Mouse (Mus musculus): ENCODE data around the gene Lrrc34. TPM values are rescaled to one million over a fixed set of nuclear protein-coding genes. Genes with fewer than 3 reads are reported as not detected.
A peak's percentile ranks its signal among the peaks of the same experiment; 100 is the strongest.

Gene Lrrc34
- total RNA-seq, 2 experiments from 2014 or later: not detected

DNA sequence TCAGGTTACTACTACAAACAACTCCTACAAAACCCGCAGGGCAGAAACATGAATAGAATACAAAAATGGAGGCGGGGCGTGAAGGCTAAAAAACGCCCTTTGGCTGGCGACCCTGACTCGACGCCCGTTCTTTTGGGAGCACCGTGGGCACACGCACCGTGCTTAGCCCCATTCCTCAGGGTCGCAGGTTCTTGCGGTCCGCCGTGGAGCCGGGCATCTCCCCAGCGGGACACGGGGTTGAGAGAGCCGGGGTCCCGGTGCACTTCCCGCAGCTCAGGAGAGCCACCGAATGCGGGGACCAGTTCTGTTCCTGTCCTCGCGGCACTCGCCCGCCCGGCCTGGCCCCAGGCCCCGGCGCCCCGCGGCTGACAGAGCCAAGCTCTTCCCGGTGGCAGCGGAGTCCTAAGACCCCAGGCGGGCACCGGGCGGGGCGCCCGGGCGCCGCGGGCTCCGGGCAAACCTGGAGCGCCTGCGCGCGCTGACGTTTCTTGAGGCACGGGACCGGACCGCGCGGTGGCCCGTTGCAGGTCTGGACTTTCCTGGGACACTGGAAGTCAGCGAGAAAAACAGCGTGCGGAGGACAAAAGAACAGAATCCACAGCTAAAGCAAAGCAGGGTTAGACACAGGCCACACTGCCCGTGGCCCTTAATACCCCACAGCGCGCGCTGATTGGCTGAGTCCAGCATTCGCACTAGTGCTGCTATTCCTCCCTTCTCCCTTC lies 52.4 kb downstream of the Lrrc34 start:
- no peak for TF ChIP-seq CTCF (IDR thresholded peaks at IDR 0.05)
- peak overlapping the region; percentile 89 for H3K4me3 ChIP-seq
- peak; percentile 72 for DNase-seq
- intact Hi-C loops (cut with DNase I): no loop called here
- peak overlapping the region; percentile 86 for H3K27ac ChIP-seq

DNA sequence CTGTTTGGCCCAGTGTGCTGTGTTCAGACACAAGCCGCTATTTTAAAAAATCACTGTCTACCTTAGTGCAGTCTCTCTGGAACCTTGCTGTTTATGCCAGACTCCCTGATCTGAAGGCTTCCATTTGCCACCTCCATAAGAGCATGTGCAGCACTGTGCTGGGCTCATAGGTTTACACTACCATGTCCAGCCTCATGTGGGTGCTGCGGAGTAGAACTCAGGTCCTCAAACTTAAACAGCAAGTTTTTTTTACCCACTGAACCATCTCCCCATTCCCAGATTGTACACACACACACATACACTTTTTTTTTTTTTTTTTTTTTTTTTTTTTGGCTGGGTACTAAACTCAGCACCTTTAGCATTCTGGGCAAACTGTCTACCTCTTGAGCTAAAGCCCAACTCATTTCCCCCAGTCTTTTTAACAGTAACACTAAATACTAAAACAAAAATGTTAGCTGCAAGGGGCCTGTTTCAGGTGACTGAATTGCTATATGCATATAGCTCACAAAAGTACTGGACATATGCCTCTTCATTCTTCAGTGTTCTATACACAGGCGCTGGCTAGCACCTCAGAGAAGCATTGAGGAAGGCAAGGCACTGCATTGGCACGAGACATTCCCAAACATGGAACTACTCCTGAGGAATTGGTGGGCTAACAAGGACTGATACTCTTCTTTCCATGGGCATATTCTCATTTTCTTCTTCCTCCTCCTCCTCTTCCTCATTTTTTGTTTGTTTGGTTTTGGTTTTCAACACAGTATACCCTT lies 53.8 kb downstream of the Lrrc34 start:
- TF ChIP-seq CTCF (IDR thresholded peaks at IDR 0.05): peak; percentile 4; the same call in 1 of the 2 replicates
- Histone ChIP-seq H3K4me3 (no peak overlapping the region), H3K27ac (no peak overlapping the region)
- intact Hi-C loops (cut with DNase I): loop anchor here (2.0 to 5.0 kb wide), 2 partner anchors 379 to 543 kb away; no protein-coding TSS in a partner anchor
- DNase-seq: no peak

GRCm38 (mm10) chr3:30592418-30592853 lies 55.2 kb downstream of the Lrrc34 start:
- Histone ChIP-seq H3K4me3 (no peak overlapping the region), H3K27ac (peak overlapping the region; percentile 35; the same call in 1 of the 2 replicates)
- intact Hi-C loops (cut with DNase I): loop anchor here (2.0 to 5.0 kb wide), 2 partner anchors 380 to 545 kb away; no protein-coding TSS in a partner anchor
- TF ChIP-seq CTCF (IDR thresholded peaks at IDR 0.05): peak; percentile 90
- peak; percentile 21 for DNase-seq

GRCm38 (mm10) chr3:30588865-30589264 lies 58.8 kb downstream of the Lrrc34 start:
- no peak for DNase-seq
- no peak overlapping the region for H3K4me3 ChIP-seq
- TF ChIP-seq CTCF (IDR thresholded peaks at IDR 0.05): no peak
- intact Hi-C loops (cut with DNase I): no loop called here
- no peak overlapping the region for H3K27ac ChIP-seq

Other genes starting within 250 kb of the Lrrc34 start
- gene Mecom, start 99.9 kb downstream of the Lrrc34 start, total RNA-seq (2021): 1 to 10 TPM; 5.8 to 6.9 TPM
- not detected for gene Actrt3, start 47.9 kb downstream of the Lrrc34 start, total RNA-seq (2021)
- 10 to 100 TPM; 12.8 to 12.9 TPM for gene Mynn, start 45.8 kb downstream of the Lrrc34 start, total RNA-seq (2021)
- not detected for gene Lrriq4, start 3.4 kb downstream of the Lrrc34 start, total RNA-seq (2021)
- gene Lrrc31, start 52.0 kb upstream of the Lrrc34 start, total RNA-seq (2021): not detected
- not detected for gene Samd7, start 98.4 kb upstream of the Lrrc34 start, total RNA-seq (2021)
- gene Sec62, start 145.0 kb upstream of the Lrrc34 start, total RNA-seq (2021): 10 to 100 TPM; 32.2 to 33.7 TPM
- gene Gpr160, start 208.1 kb upstream of the Lrrc34 start, total RNA-seq (2021): under 1 TPM; 0.22 to 0.33 TPM

Measured in gastrocnemius, adult 2 months (tissue).